Mouse (Mus musculus) neural tube, embryonic 15.5 days (tissue): Measurements from ENCODE around the gene Slc24a2. TPM values are rescaled to one million over a fixed set of nuclear protein-coding genes. Genes with fewer than 3 reads are reported as not detected.
A peak's percentile ranks its signal among the peaks of the same experiment; 100 is the strongest.

Experiments used
- ATAC-seq: fragments of 200-750 bp; cut with Nextera tagmentation; 2 replicates; pipeline ENCODE4 v1.8.0; 2017; ENCODE audit warnings: mild to moderate bottlenecking, moderate TSS enrichment, moderate library complexity; ENCODE audit not compliant: low FRiP score
- H3K27ac ChIP-seq: fragments of 300-500 bp; sonication (generic); replicated peaks from 2 replicates; pipeline ENCODE4 v1.5.1; 2015; ENCODE audit warnings: mild to moderate bottlenecking, inconsistent platforms
- H3K27me3 ChIP-seq: fragments of 300-500 bp; sonication (generic); replicated peaks from 2 replicates; pipeline ENCODE4 v1.6.1; 2015; ENCODE audit warnings: inconsistent platforms
- H3K36me3 ChIP-seq: fragments of 300-500 bp; sonication (generic); 2 replicates; pipeline ENCODE4 v1.6.1; 2015; ENCODE audit warnings: inconsistent platforms
- H3K4me1 ChIP-seq: fragments of 300-500 bp; sonication (generic); 2 replicates; pipeline ENCODE4 v1.6.1; 2015; ENCODE audit warnings: inconsistent platforms
- H3K4me2 ChIP-seq: fragments of 300-500 bp; sonication (generic); 2 replicates; pipeline ENCODE4 v1.6.1; 2015; ENCODE audit warnings: inconsistent platforms, mild to moderate bottlenecking, moderate library complexity
- H3K4me3 ChIP-seq: fragments of 300-500 bp; sonication (generic); replicated peaks from 2 replicates; pipeline ENCODE4 v1.5.1; 2015; ENCODE audit warnings: mild to moderate bottlenecking, inconsistent platforms
- H3K9ac ChIP-seq: fragments of 300-500 bp; sonication (generic); replicated peaks from 2 replicates; pipeline ENCODE4 v1.6.1; 2015; ENCODE audit warnings: mild to moderate bottlenecking, inconsistent platforms
- H3K9me3 ChIP-seq: fragments of 300-500 bp; sonication (generic); replicated peaks from 2 replicates; pipeline ENCODE4 v1.6.1; 2016; ENCODE audit warnings: inconsistent platforms
- WGBS: fragments of 180-500 bp; shearing (Covaris S2); methylation state at CpG from one replicate; pipeline ENCODE4 v1.1.7; 2015; ENCODE audit warnings: mixed read lengths; 5-methylcytosine and 5-hydroxymethylcytosine counted together
- polyA plus RNA-seq: library from polyadenylated mRNA; unstranded; fragments of >200 nt; fragmentation: Nextera tagmentation; extraction: Ambion mirVana; gene quantifications from 2 replicates; pipeline ENCODE4 v1.2.1, GENCODE M21; 2015

Slc24a2 gene
- 5.8 and 6.6 TPM in 2 replicates for polyA plus RNA-seq

DNA sequence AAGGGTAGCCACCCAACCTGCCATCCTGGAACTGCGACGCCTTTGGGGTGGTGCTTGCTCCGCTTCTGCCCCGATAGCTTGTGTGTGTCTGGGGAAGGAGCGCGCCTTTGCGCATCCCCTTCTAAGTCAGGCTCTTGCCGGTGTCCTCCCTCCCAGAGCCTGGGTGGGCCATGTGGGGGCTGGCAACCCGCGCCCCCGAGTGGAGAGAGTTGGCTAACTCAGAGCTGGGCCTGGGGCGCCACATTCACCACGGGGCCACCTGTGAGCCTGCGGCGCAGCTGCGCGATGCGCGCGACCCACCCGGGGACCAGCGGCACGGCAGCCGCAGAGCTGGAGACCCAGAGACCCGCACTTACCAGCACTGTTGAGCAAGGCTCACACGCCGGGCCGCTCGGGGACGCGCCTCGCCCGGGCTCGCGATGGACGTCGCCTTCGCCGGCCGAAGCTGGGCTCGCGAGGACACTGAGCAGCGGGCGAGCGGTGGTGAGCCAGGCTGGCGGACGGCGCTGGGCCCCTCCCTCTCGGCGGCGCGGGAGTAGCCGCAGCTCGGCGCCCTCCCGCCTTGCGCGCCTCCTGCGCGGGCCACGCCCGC is at the start of gene Slc24a2:
TSS of gene Slc24a2 (minus strand) at position 518 of the 592 bp plus-strand sequence.
- ATAC-seq: peak; percentile 90
- peak within 1 kb of the TSS; percentile 92 for H3K4me2 ChIP-seq

DNA sequence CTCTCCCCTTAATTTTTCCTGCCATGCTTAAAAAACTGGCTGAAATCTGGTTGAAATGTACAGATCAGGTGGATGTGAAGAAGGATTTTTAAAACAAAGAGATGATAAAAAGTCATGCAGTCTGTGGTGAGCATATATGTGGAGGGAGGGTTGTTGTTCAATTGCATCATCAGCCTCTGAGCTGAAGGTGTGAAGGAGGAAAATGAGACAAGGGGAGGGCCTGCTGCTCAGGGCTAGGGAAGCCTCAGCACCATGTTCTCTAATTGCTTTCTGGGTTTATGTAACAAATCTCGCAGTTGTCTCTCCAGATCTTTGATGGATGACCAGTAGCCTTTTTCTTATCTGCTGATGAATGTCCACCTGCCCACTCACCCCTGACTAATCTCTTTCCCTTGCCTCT is 44.5 kb upstream of the Slc24a2 start:
- Histone ChIP-seq H3K9ac (no peak overlapping the region), H3K27me3 (no peaks in the 10 kb centered on the region), H3K9me3 (no peaks in the 10 kb centered on the region), H3K4me3 (no peak overlapping the region), H3K36me3 (no peaks in the 10 kb centered on the region), H3K4me1 (0 out of 2 replicates have a peak, but pooled peaks cover 2% of the 10 kb centered on the region), H3K4me2 (no peak overlapping the region), H3K27ac (no peak overlapping the region)
- WGBS: 50% methylated on average over 1 of the region's 1 CpGs
- ATAC-seq: no peak

More for the DNA sequence above, at the start of gene Slc24a2:
- H3K36me3 ChIP-seq: no peaks in the 10 kb centered on the region
- H3K27ac ChIP-seq: peak within 1 kb of the TSS; percentile 69
- H3K27me3 ChIP-seq: no peaks in the 10 kb centered on the region
- WGBS: under 1% methylated on average over 47 of the region's 62 CpGs
- H3K4me1 ChIP-seq: peaks cover 15% of the 10 kb centered on the region
- no peaks in the 10 kb centered on the region for H3K9me3 ChIP-seq
- peak within 1 kb of the TSS; percentile 68 for H3K9ac ChIP-seq
- peak within 1 kb of the TSS; percentile 68 for H3K4me3 ChIP-seq

DNA sequence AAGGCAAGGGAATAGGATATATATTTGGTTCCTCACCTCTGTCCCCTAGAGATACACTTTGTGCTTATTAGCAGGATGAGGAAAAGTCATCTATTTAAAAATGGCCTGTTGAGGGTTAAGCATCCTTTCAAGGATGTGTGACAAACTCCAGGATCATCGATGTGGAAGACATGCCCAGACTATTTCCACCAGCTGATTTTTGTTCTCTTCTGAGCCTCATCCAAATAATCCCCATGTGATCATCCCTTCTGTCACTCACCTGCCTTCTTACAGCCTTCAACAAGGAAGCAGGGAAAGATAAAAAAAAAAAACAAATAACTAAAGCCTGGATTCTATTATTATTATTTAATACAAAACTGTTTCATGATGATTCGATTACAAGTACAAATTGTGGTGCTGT is 44.0 kb upstream of the Slc24a2 start:
- no peaks in the 10 kb centered on the region for H3K9me3 ChIP-seq
- no peak for ATAC-seq
- H3K36me3 ChIP-seq: no peaks in the 10 kb centered on the region
- H3K4me3 ChIP-seq: no peak overlapping the region
- H3K9ac ChIP-seq: no peak overlapping the region
- H3K4me2 ChIP-seq: no peak overlapping the region
- no peak overlapping the region for H3K27ac ChIP-seq
- no peaks in the 10 kb centered on the region for H3K27me3 ChIP-seq
- 84% methylated on average over 2 of the region's 2 CpGs for WGBS
- H3K4me1 ChIP-seq: 0 out of 2 replicates have a peak, but pooled peaks cover 2% of the 10 kb centered on the region

GRCm38 (mm10) chr4:87273476-87273875 is 43.2 kb upstream of the Slc24a2 start:
- ATAC-seq: no peak
- no peaks in the 10 kb centered on the region for H3K36me3 ChIP-seq
- H3K9ac ChIP-seq: no peak overlapping the region
- H3K27ac ChIP-seq: no peak overlapping the region
- 0 out of 2 replicates have a peak, but pooled peaks cover under 1% of the 10 kb centered on the region for H3K4me1 ChIP-seq
- H3K4me2 ChIP-seq: no peak overlapping the region
- H3K27me3 ChIP-seq: no peaks in the 10 kb centered on the region
- H3K4me3 ChIP-seq: no peak overlapping the region
- WGBS: 94% methylated on average over 3 of the region's 3 CpGs
- no peaks in the 10 kb centered on the region for H3K9me3 ChIP-seq

GRCm38 (mm10) chr4:87229224-87229959 is 885 bp downstream of the Slc24a2 start:
- Histone ChIP-seq H3K4me3 (peak overlapping the region; percentile 68), H3K9ac (peak overlapping the region; percentile 68), H3K4me2 (peak overlapping the region; percentile 92), H3K36me3 (no peaks in the 10 kb centered on the region), H3K27ac (peak overlapping the region; percentile 69), H3K27me3 (no peaks in the 10 kb centered on the region), H3K9me3 (no peaks in the 10 kb centered on the region), H3K4me1 (peaks cover 15% of the 10 kb centered on the region)
- peak; percentile 75 for ATAC-seq
- WGBS: 10% methylated on average over 14 of the region's 14 CpGs

DNA sequence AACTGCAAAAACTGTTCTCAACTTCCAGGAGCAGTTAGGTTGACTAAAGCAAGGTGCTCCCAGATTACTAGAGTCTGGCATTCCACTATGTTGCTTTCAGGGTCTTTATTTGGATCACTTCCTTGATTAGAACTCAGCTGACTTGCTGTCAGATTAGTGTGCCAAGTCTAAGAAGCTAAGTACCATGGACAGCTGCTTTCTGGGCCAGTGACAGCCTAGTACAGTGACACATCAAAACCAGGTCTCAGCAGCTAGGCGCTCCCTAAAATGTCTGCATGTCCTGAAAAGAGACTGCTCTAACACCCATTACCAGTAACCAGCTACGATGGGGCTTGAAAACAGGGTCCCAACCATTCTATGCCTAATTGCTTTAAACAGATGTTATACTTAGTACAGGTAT is 8.7 kb downstream of the Slc24a2 start:
- Histone ChIP-seq H3K27ac (no peak overlapping the region), H3K4me2 (no peak overlapping the region), H3K4me1 (no peaks in the 10 kb centered on the region), H3K27me3 (no peaks in the 10 kb centered on the region), H3K9me3 (no peaks in the 10 kb centered on the region), H3K9ac (no peak overlapping the region), H3K36me3 (no peaks in the 10 kb centered on the region), H3K4me3 (no peak overlapping the region)
- WGBS: 66% methylated on average over 2 of the region's 2 CpGs
- ATAC-seq: no peak

- no peak for ATAC-seq
These were observed 12.1 kb downstream of the Slc24a2 start for GRCm38 (mm10) chr4:87218196-87218595.

GRCm38 (mm10) chr4:87211344-87211978 is 18.8 kb downstream of the Slc24a2 start:
- WGBS: 52% methylated on average over 6 of the region's 6 CpGs
- H3K4me3 ChIP-seq: no peak overlapping the region
- no peaks in the 10 kb centered on the region for H3K27me3 ChIP-seq
- 0 out of 2 replicates have a peak, but pooled peaks cover 7% of the 10 kb centered on the region for H3K4me1 ChIP-seq
- H3K27ac ChIP-seq: peak overlapping the region; percentile 56
- no peaks in the 10 kb centered on the region for H3K9me3 ChIP-seq
- peak; percentile 45; the same call in 1 of the 2 replicates for ATAC-seq
- no peaks in the 10 kb centered on the region for H3K36me3 ChIP-seq
- no peak overlapping the region for H3K4me2 ChIP-seq
- H3K9ac ChIP-seq: no peak overlapping the region

More at GRCm38 (mm10) chr4:87218196-87218595, 12.1 kb downstream of the Slc24a2 start:
- Histone ChIP-seq H3K4me2 (no peak overlapping the region), H3K27me3 (no peaks in the 10 kb centered on the region), H3K27ac (no peak overlapping the region), H3K36me3 (no peaks in the 10 kb centered on the region), H3K9me3 (no peaks in the 10 kb centered on the region), H3K4me3 (no peak overlapping the region), H3K4me1 (no peaks in the 10 kb centered on the region), H3K9ac (no peak overlapping the region)
- 63% methylated on average over 5 of the region's 5 CpGs for WGBS

DNA sequence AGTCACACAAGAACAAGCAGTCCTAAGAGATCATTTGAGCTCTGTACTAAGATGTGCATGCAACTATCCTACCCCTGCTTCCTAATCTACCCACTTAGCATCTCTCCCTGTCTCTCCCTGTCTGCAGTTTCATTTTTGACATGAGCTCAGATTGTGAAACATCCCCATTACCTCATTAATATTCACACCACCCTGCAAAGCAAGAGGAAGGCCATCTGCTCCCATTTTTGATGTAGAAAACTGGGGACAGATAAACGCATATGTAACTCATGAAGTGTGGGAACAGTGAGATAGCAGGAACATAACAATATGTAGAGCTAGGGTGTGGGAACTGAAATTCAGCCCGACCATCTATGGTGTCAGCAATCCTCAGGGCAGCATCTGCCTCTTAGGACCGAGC is 19.7 kb downstream of the Slc24a2 start:
- no peak for ATAC-seq
- Histone ChIP-seq H3K4me1 (0 out of 2 replicates have a peak, but pooled peaks cover 7% of the 10 kb centered on the region), H3K4me3 (no peak overlapping the region), H3K36me3 (no peaks in the 10 kb centered on the region), H3K4me2 (no peak overlapping the region), H3K27me3 (no peaks in the 10 kb centered on the region), H3K27ac (peak overlapping the region; percentile 56; the same call in 1 of the 2 replicates), H3K9me3 (no peaks in the 10 kb centered on the region), H3K9ac (no peak overlapping the region)
- WGBS: 50% methylated on average over 3 of the region's 3 CpGs

- ATAC-seq: no peak
- no peak overlapping the region for H3K9ac ChIP-seq
- no peaks in the 10 kb centered on the region for H3K9me3 ChIP-seq
- no peaks in the 10 kb centered on the region for H3K4me1 ChIP-seq
- no peak overlapping the region for H3K4me3 ChIP-seq
- H3K36me3 ChIP-seq: no peaks in the 10 kb centered on the region
- WGBS: 82% methylated on average over 2 of the region's 2 CpGs
- H3K4me2 ChIP-seq: no peak overlapping the region
- H3K27me3 ChIP-seq: no peaks in the 10 kb centered on the region
- H3K27ac ChIP-seq: no peak overlapping the region
These were observed 28.2 kb downstream of the Slc24a2 start for GRCm38 (mm10) chr4:87202081-87202480.

DNA sequence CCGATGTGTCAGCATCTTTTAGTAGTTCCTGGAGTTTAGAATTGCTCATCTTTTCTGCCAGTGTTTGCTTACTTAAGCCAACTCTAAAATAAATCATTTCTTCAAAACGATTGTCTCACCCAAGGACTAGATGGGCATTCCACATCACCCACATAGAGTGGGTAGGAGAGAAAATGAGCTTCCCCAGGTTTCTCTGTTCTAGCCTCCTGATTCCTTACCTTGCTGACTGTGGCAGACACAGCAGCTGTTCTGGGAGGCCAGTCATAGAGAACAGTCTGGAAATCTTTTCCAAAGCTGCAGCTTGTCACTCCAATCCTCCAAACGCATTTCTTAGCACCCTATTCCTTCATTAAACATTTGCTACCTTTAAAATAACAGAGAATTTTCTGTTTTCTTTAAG is 29.0 kb downstream of the Slc24a2 start:
- Histone ChIP-seq H3K9ac (no peak overlapping the region), H3K4me1 (no peaks in the 10 kb centered on the region), H3K27me3 (no peaks in the 10 kb centered on the region), H3K9me3 (no peaks in the 10 kb centered on the region), H3K4me2 (no peak overlapping the region), H3K36me3 (no peaks in the 10 kb centered on the region), H3K4me3 (no peak overlapping the region), H3K27ac (no peak overlapping the region)
- no peak for ATAC-seq
- 86% methylated on average over 3 of the region's 3 CpGs for WGBS
